Mouse (Mus musculus): ENCODE data around the gene Rcn3. TPM values are rescaled to one million over a fixed set of nuclear protein-coding genes. Genes with fewer than 3 reads are reported as not detected.
A peak's percentile ranks its signal among the peaks of the same experiment; 100 is the strongest.

Rcn3 gene
- polyA plus RNA-seq, 1 experiment from 2014 or later: 127 TPM

- no peak for ATAC-seq (ENCODE audit: low read depth)
- no peak overlapping the region for H3K4me2 ChIP-seq
- peaks cover 41% of the 10 kb centered on the region for H3K36me3 ChIP-seq
- no peak overlapping the region for H3K27ac ChIP-seq (replicated peaks)
- no peaks in the 10 kb centered on the region for H3K27me3 ChIP-seq
- 87% methylated on average over 2 of the region's 2 CpGs for WGBS
- H3K9ac ChIP-seq: no peak overlapping the region
- H3K4me1 ChIP-seq (replicated peaks): peaks cover 5% of the 10 kb centered on the region; the same call in 1 of the 2 replicates
- no peak overlapping the region for H3K4me3 ChIP-seq
- H3K9me3 ChIP-seq: no peaks in the 10 kb centered on the region
Measured at GRCm38 (mm10) chr7:45077829-45078228, 14.2 kb downstream of the Rcn3 start.

GRCm38 (mm10) chr7:45077322-45077721, 14.7 kb downstream of the Rcn3 start:
- no peak for ATAC-seq (ENCODE audit: low read depth)
- no peak overlapping the region for H3K9ac ChIP-seq
- peaks cover 4% of the 10 kb centered on the region; the same call in 1 of the 2 replicates for H3K4me1 ChIP-seq (replicated peaks)
- peaks cover 41% of the 10 kb centered on the region for H3K36me3 ChIP-seq
- no peaks in the 10 kb centered on the region for H3K27me3 ChIP-seq
- 87% methylated on average over 14 of the region's 14 CpGs for WGBS
- H3K4me3 ChIP-seq: no peak overlapping the region
- no peaks in the 10 kb centered on the region for H3K9me3 ChIP-seq
- H3K27ac ChIP-seq (replicated peaks): no peak overlapping the region
- H3K4me2 ChIP-seq: no peak overlapping the region

- H3K36me3 ChIP-seq: peaks cover 41% of the 10 kb centered on the region
- H3K4me3 ChIP-seq: no peak overlapping the region
- no peak for ATAC-seq (ENCODE audit: low read depth)
- no peak overlapping the region for H3K9ac ChIP-seq
- WGBS: 89% methylated on average over 30 of the region's 30 CpGs
- no peak overlapping the region for H3K27ac ChIP-seq (replicated peaks)
- H3K4me2 ChIP-seq: no peak overlapping the region
- no peaks in the 10 kb centered on the region for H3K4me1 ChIP-seq (replicated peaks)
- no peaks in the 10 kb centered on the region for H3K27me3 ChIP-seq
- no peaks in the 10 kb centered on the region for H3K9me3 ChIP-seq
Measured at GRCm38 (mm10) chr7:45076501-45076900, 15.5 kb downstream of the Rcn3 start.

- WGBS: 92% methylated on average over 4 of the region's 4 CpGs
- ATAC-seq (ENCODE audit: low read depth): no peak
- Histone ChIP-seq H3K4me3 (no peak overlapping the region), H3K27me3 (no peaks in the 10 kb centered on the region), H3K36me3 (peaks cover 41% of the 10 kb centered on the region), H3K4me2 (no peak overlapping the region), H3K9me3 (no peaks in the 10 kb centered on the region), H3K27ac (replicated peaks) (no peak overlapping the region), H3K4me1 (replicated peaks) (no peaks in the 10 kb centered on the region), H3K9ac (no peak overlapping the region)
Measured at GRCm38 (mm10) chr7:45075405-45075804, 16.6 kb downstream of the Rcn3 start.

GRCm38 (mm10) chr7:45073949-45074348, 18.1 kb downstream of the Rcn3 start:
- H3K4me2 ChIP-seq: no peak overlapping the region
- 90% methylated on average over 12 of the region's 12 CpGs for WGBS
- ATAC-seq (ENCODE audit: low read depth): no peak

GRCm38 (mm10) chr7:45073171-45073707, 18.8 kb downstream of the Rcn3 start:
- H3K27me3 ChIP-seq: no peaks in the 10 kb centered on the region
- WGBS: 77% methylated on average over 7 of the region's 7 CpGs
- H3K4me1 ChIP-seq (replicated peaks): no peaks in the 10 kb centered on the region
- H3K27ac ChIP-seq (replicated peaks): no peak overlapping the region
- H3K36me3 ChIP-seq: peaks cover 41% of the 10 kb centered on the region
- H3K9ac ChIP-seq: no peak overlapping the region
- H3K4me3 ChIP-seq: no peak overlapping the region
- H3K4me2 ChIP-seq: no peak overlapping the region
- ATAC-seq (ENCODE audit: low read depth): no peak
- no peaks in the 10 kb centered on the region for H3K9me3 ChIP-seq

More at GRCm38 (mm10) chr7:45073949-45074348, 18.1 kb downstream of the Rcn3 start:
- no peaks in the 10 kb centered on the region for H3K9me3 ChIP-seq
- H3K4me3 ChIP-seq: no peak overlapping the region
- peaks cover 41% of the 10 kb centered on the region for H3K36me3 ChIP-seq
- no peak overlapping the region for H3K27ac ChIP-seq (replicated peaks)
- no peaks in the 10 kb centered on the region for H3K27me3 ChIP-seq
- H3K4me1 ChIP-seq (replicated peaks): no peaks in the 10 kb centered on the region
- H3K9ac ChIP-seq: no peak overlapping the region

- Histone ChIP-seq H3K27me3 (no peaks in the 10 kb centered on the region), H3K4me3 (no peak overlapping the region), H3K9me3 (no peaks in the 10 kb centered on the region), H3K36me3 (peaks cover 34% of the 10 kb centered on the region), H3K4me2 (no peak overlapping the region), H3K4me1 (replicated peaks) (no peaks in the 10 kb centered on the region), H3K27ac (replicated peaks) (no peak overlapping the region), H3K9ac (no peak overlapping the region)
- WGBS: 83% methylated on average over 2 of the region's 2 CpGs
- no peak for ATAC-seq (ENCODE audit: low read depth)
Measured at GRCm38 (mm10) chr7:45072230-45072629, 19.8 kb downstream of the Rcn3 start.

GRCm38 (mm10) chr7:45069671-45070070, 22.4 kb downstream of the Rcn3 start:
- H3K27me3 ChIP-seq: no peaks in the 10 kb centered on the region
- no peaks in the 10 kb centered on the region for H3K4me1 ChIP-seq (replicated peaks)
- no peak overlapping the region for H3K27ac ChIP-seq (replicated peaks)
- 92% methylated on average over 2 of the region's 2 CpGs for WGBS
- H3K4me3 ChIP-seq: no peak overlapping the region
- H3K36me3 ChIP-seq: peaks cover 8% of the 10 kb centered on the region
- ATAC-seq (ENCODE audit: low read depth): no peak
- no peak overlapping the region for H3K9ac ChIP-seq
- no peak overlapping the region for H3K4me2 ChIP-seq
- no peaks in the 10 kb centered on the region for H3K9me3 ChIP-seq

GRCm38 (mm10) chr7:45068000-45068318, 24.1 kb downstream of the Rcn3 start:
- Histone ChIP-seq H3K4me3 (no peak overlapping the region), H3K4me2 (no peak overlapping the region), H3K27ac (replicated peaks) (no peak overlapping the region), H3K4me1 (replicated peaks) (peaks cover 14% of the 10 kb centered on the region), H3K9me3 (no peaks in the 10 kb centered on the region), H3K36me3 (no peaks in the 10 kb centered on the region), H3K9ac (no peak overlapping the region), H3K27me3 (no peaks in the 10 kb centered on the region)
- ATAC-seq (ENCODE audit: low read depth): no peak
- 31% methylated on average over 5 of the region's 5 CpGs for WGBS

- Histone ChIP-seq H3K9me3 (no peaks in the 10 kb centered on the region), H3K4me3 (no peak overlapping the region), H3K27me3 (no peaks in the 10 kb centered on the region), H3K36me3 (no peaks in the 10 kb centered on the region), H3K9ac (no peak overlapping the region), H3K4me2 (no peak overlapping the region), H3K27ac (replicated peaks) (no peak overlapping the region), H3K4me1 (replicated peaks) (peaks cover 15% of the 10 kb centered on the region)
- WGBS: 67% methylated on average over 4 of the region's 4 CpGs
- ATAC-seq (ENCODE audit: low read depth): no peak
Measured at GRCm38 (mm10) chr7:45067190-45067999, 24.6 kb downstream of the Rcn3 start.

GRCm38 (mm10) chr7:45062239-45062835, 29.7 kb downstream of the Rcn3 start, which contains the start of the genes Nosip and Prrg2:
Nosip (plus strand) TSS chr7:45062429.
Prrg2 (minus strand) TSS chr7:45062677.
- WGBS: 1% methylated on average over 31 of the region's 31 CpGs
- ATAC-seq (ENCODE audit: low read depth): peak; percentile 90
- Histone ChIP-seq H3K36me3 (no peaks in the 10 kb centered on the region), H3K27ac (replicated peaks) (peak within 1 kb of the TSS; percentile 93), H3K9ac (peak within 1 kb of the TSS; percentile 76), H3K27me3 (no peaks in the 10 kb centered on the region), H3K4me2 (peak within 1 kb of the TSS; percentile 62), H3K9me3 (no peaks in the 10 kb centered on the region), H3K4me3 (peak within 1 kb of the TSS; percentile 66), H3K4me1 (replicated peaks) (peaks cover 38% of the 10 kb centered on the region)

- Histone ChIP-seq H3K27me3 (no peaks in the 10 kb centered on the region), H3K4me2 (peak overlapping the region; percentile 62), H3K36me3 (no peaks in the 10 kb centered on the region), H3K4me1 (replicated peaks) (peaks cover 38% of the 10 kb centered on the region), H3K27ac (replicated peaks) (peak overlapping the region; percentile 93), H3K4me3 (peak overlapping the region; percentile 66), H3K9me3 (no peaks in the 10 kb centered on the region), H3K9ac (peak overlapping the region; percentile 76)
- WGBS: 16% methylated on average over 11 of the region's 11 CpGs
- peak; percentile 7; the same call in 1 of the 2 replicates for ATAC-seq (ENCODE audit: low read depth)
Measured at GRCm38 (mm10) chr7:45061532-45062075, 30.4 kb downstream of the Rcn3 start.

All from neural tube, embryonic 13.5 days (tissue).